Mouse (Mus musculus) thymus, postnatal 10 days (tissue): ENCODE data around the gene Asb5.
A peak's percentile ranks its signal among the peaks of the same experiment; 100 is the strongest.
"Not testable (repeated sequence)": the region's sequence is repeated elsewhere in the genome, so short reads cannot be mapped to it uniquely, and the experiment has no call there.

ENCODE experiments used
- DNase-seq, 2 experiments: peaks; one replicate each; pipeline ENCODE4 v3.0.0; 2021; ENCODE audit warnings: low spot score in 2 of 2

Gene Asb5

GRCm38 (mm10) chr8:54529382-54530296 lies at the start of gene Asb5, which contains the start of gene Spcs3:
Gene Asb5, plus strand, starts transcription at chr8:54529580.
Gene Spcs3, minus strand, starts transcription at chr8:54529998.
- peak; percentile 92 to 97 for DNase-seq

- DNase-seq: no peak
Observed at GRCm38 (mm10) chr8:54486555-54487273, 42.7 kb upstream of the Asb5 start.

GRCm38 (mm10) chr8:54488437-54488836 lies 40.9 kb upstream of the Asb5 start:
- no peak for DNase-seq

GRCm38 (mm10) chr8:54491057-54491690 lies 38.2 kb upstream of the Asb5 start:
- DNase-seq: peak in 1 of 2 experiments; percentile 20

GRCm38 (mm10) chr8:54491934-54492333 lies 37.4 kb upstream of the Asb5 start:
- no peak for DNase-seq

GRCm38 (mm10) chr8:54493110-54493509 lies 36.3 kb upstream of the Asb5 start:
- DNase-seq: peak in 1 of 2 experiments; percentile 50

- no peak for DNase-seq
Observed at GRCm38 (mm10) chr8:54493915-54494314, 35.5 kb upstream of the Asb5 start.

- DNase-seq: no peak
Observed at GRCm38 (mm10) chr8:54503104-54503503, 26.3 kb upstream of the Asb5 start.

- DNase-seq: no peak
Observed at GRCm38 (mm10) chr8:54505060-54505459, 24.3 kb upstream of the Asb5 start.

- peak; percentile 41 to 77 for DNase-seq
Observed at GRCm38 (mm10) chr8:54507428-54508095, 21.8 kb upstream of the Asb5 start.

- no peak for DNase-seq
Observed at GRCm38 (mm10) chr8:54508096-54508456, 21.3 kb upstream of the Asb5 start.

GRCm38 (mm10) chr8:54508814-54509213 lies 20.6 kb upstream of the Asb5 start:
- no peak for DNase-seq

GRCm38 (mm10) chr8:54509221-54509721 lies 20.1 kb upstream of the Asb5 start:
- no peak for DNase-seq

- no peak for DNase-seq
Observed at GRCm38 (mm10) chr8:54511791-54512190, 17.6 kb upstream of the Asb5 start.

GRCm38 (mm10) chr8:54512200-54512599 lies 17.2 kb upstream of the Asb5 start:
- DNase-seq: not testable (repeated sequence)

GRCm38 (mm10) chr8:54518756-54519460 lies 10.5 kb upstream of the Asb5 start:
- no peak for DNase-seq

GRCm38 (mm10) chr8:54520516-54520915 lies 8.9 kb upstream of the Asb5 start:
- DNase-seq: no peak

- no peak for DNase-seq
Observed at GRCm38 (mm10) chr8:54525606-54526005, 3.8 kb upstream of the Asb5 start.

- no peak for DNase-seq
Observed at GRCm38 (mm10) chr8:54526700-54527099, 2.7 kb upstream of the Asb5 start.

- no peak for DNase-seq
Observed at GRCm38 (mm10) chr8:54528571-54528970, 809 bp upstream of the Asb5 start.

GRCm38 (mm10) chr8:54535172-54535571 lies 5.8 kb downstream of the Asb5 start:
- no peak for DNase-seq
